Mouse (Mus musculus) kidney, postnatal 0 days (tissue): Measurements from ENCODE around the gene Tbx4. TPM values are rescaled to one million over a fixed set of nuclear protein-coding genes. Genes with fewer than 3 reads are reported as not detected.

Experiments used
- ATAC-seq: fragments of 200-750 bp; cut with Nextera tagmentation; replicated peaks from 2 replicates; pipeline ENCODE4 v1.8.0; 2017; ENCODE audit warnings: low read depth, moderate number of reproducible peaks, moderate TSS enrichment, moderate library complexity; ENCODE audit not compliant: low FRiP score
- DNase-seq: peaks from one replicate; pipeline ENCODE4 v3.0.0-alpha.2; 2016; ENCODE audit warnings: low spot score
- H3K27ac ChIP-seq: fragments of 300-500 bp; sonication (generic); 2 replicates; pipeline ENCODE4 v1.5.1; 2014; ENCODE audit warnings: mild to moderate bottlenecking
- H3K27me3 ChIP-seq: fragments of 300-500 bp; sonication (generic); 2 replicates; pipeline ENCODE4 v1.6.1; 2014; ENCODE audit warnings: low read length, mixed read lengths; ENCODE audit not compliant: insufficient read depth
- H3K36me3 ChIP-seq: fragments of 300-500 bp; sonication (generic); 2 replicates; pipeline ENCODE4 v1.6.1; 2014; ENCODE audit warnings: low read length, mixed read lengths; ENCODE audit not compliant: insufficient read depth
- H3K4me1 ChIP-seq: fragments of 300-500 bp; sonication (generic); replicated peaks from 2 replicates; pipeline ENCODE4 v1.6.1; 2014; ENCODE audit warnings: antibody characterized with exemption, low read length, mixed read lengths; ENCODE audit not compliant: insufficient read depth
- H3K4me2 ChIP-seq: fragments of 300-500 bp; sonication (generic); 2 replicates; pipeline ENCODE4 v1.6.1; 2014; ENCODE audit warnings: mild to moderate bottlenecking, low read length, moderate library complexity, mixed read lengths
- H3K4me3 ChIP-seq: fragments of 300-500 bp; sonication (generic); replicated peaks from 2 replicates; pipeline ENCODE4 v1.5.1; 2014; ENCODE audit warnings: low read depth, low read length
- H3K9ac ChIP-seq: fragments of 300-500 bp; sonication (generic); 2 replicates; pipeline ENCODE4 v1.6.1; 2014; ENCODE audit warnings: low read depth, low read length
- H3K9me3 ChIP-seq: fragments of 300-500 bp; sonication (generic); replicated peaks from 2 replicates; pipeline ENCODE4 v1.6.1; 2016; ENCODE audit warnings: low read length, inconsistent platforms, mixed read lengths
- CTCF ChIP-seq: IDR thresholded peaks from 2 replicates; pipeline ENCODE4 v1.5.1; 2016; ENCODE audit warnings: antibody characterized with exemption, low read depth, mild to moderate bottlenecking, moderate library complexity
- WGBS: fragments of 180-500 bp; shearing (Covaris S2); extraction: QIAGEN DNeasy Blood & Tissue Kit; methylation state at CpG from one replicate; pipeline ENCODE4 v1.1.7; 2014; 5-methylcytosine and 5-hydroxymethylcytosine counted together
- polyA plus RNA-seq: library from polyadenylated mRNA; unstranded; fragments of >200 nt; fragmentation: Nextera tagmentation; extraction: Ambion mirVana; gene quantifications from 2 replicates; pipeline ENCODE4 v1.2.1, GENCODE M21; 2015

The Tbx4 gene
- 0.07 and 0.09 TPM in 2 replicates for polyA plus RNA-seq

GRCm38 (mm10) chr11:85885665-85886428 is at the start of gene Tbx4:
Tbx4 (plus strand) TSS chr11:85886422.
- H3K4me2 ChIP-seq = no peak within 1 kb of the TSS
- 36% methylated on average over 25 of the region's 28 CpGs for WGBS

GRCm38 (mm10) chr11:85836523-85837290 is 49.5 kb upstream of the Tbx4 start:
- Histone ChIP-seq H3K4me1 (peaks cover 4% of the 10 kb centered on the region; the same call in 1 of the 2 replicates), H3K9ac (peak overlapping the region; percentile 85), H3K27me3 (no peaks in the 10 kb centered on the region), H3K4me3 (peak overlapping the region; percentile 65), H3K4me2 (peak overlapping the region; percentile 72), H3K36me3 (peaks cover 31% of the 10 kb centered on the region; the same call in 1 of the 2 replicates), H3K9me3 (no peaks in the 10 kb centered on the region), H3K27ac (peak overlapping the region; percentile 96)
- DNase-seq (no peak), ATAC-seq (no peak)
- 10% methylated on average over 32 of the region's 32 CpGs for WGBS
- TF ChIP-seq CTCF = no peak

More at GRCm38 (mm10) chr11:85885665-85886428, at the start of gene Tbx4:
- no peak for ATAC-seq
- H3K4me3 ChIP-seq = no peak within 1 kb of the TSS
- H3K27ac ChIP-seq = no peak within 1 kb of the TSS
- H3K4me1 ChIP-seq = 0 out of 2 replicates have a peak, but pooled peaks cover 4% of the 10 kb centered on the region
- H3K9me3 ChIP-seq = no peaks in the 10 kb centered on the region
- H3K9ac ChIP-seq = no peak within 1 kb of the TSS
- TF ChIP-seq CTCF = no peak
- H3K27me3 ChIP-seq = peaks cover 54% of the 10 kb centered on the region
- H3K36me3 ChIP-seq = no peaks in the 10 kb centered on the region
- DNase-seq = no peak

GRCm38 (mm10) chr11:85837291-85837647 is 49.0 kb upstream of the Tbx4 start:
- H3K4me1 ChIP-seq = peaks cover 4% of the 10 kb centered on the region; the same call in 1 of the 2 replicates
- peak overlapping the region; percentile 72 for H3K4me2 ChIP-seq
- H3K9ac ChIP-seq = peak overlapping the region; percentile 85
- peaks cover 31% of the 10 kb centered on the region; the same call in 1 of the 2 replicates for H3K36me3 ChIP-seq
- no peak for DNase-seq
- H3K27ac ChIP-seq = peak overlapping the region; percentile 96
- no peak for TF ChIP-seq CTCF
- ATAC-seq = no peak
- peak overlapping the region; percentile 65 for H3K4me3 ChIP-seq
- H3K9me3 ChIP-seq = no peaks in the 10 kb centered on the region
- H3K27me3 ChIP-seq = no peaks in the 10 kb centered on the region
- 9% methylated on average over 18 of the region's 18 CpGs for WGBS

DNA sequence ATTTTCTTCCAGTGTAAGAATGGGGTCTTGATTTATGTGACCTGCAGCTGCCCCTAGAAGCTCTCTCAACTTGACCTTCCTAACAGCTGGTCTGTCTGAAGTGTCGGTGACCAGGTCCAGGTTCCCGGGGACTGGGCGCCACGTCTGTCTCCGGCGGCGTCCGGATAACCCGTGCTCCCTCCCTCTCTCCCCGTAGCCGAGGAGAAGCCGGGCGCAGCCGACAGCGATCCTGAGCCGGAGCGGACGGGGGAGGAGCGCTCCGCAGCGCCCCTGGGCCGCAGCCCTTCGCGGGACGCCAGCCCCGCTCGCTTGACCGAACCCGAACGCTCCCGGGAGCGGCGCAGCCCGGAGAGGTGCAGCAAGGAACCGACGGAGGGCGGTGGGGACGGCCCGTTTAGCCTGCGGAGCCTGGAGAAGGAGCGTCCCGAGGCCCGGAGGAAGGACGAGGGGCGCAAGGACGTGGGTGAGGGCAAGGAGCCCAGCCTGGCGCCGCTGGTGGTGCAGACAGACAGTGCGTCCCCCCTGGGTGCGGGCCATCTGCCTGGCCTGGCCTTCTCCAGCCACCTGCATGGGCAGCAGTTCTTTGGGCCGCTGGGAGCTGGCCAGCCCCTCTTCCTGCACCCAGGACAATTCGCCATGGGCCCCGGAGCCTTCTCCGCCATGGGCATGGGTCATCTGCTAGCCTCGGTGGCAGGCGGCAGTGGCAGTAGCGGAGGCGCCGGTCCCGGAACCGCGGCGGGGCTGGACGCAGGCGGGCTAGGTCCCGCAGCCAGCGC is 48.4 kb upstream of the Tbx4 start:
- peak overlapping the region; percentile 65 for H3K4me3 ChIP-seq
- H3K27me3 ChIP-seq = no peaks in the 10 kb centered on the region
- peak; percentile 49 for DNase-seq
- ATAC-seq = no peak
- H3K4me2 ChIP-seq = peak overlapping the region; percentile 72
- H3K9me3 ChIP-seq = no peaks in the 10 kb centered on the region
- peaks cover 4% of the 10 kb centered on the region; the same call in 1 of the 2 replicates for H3K4me1 ChIP-seq
- H3K36me3 ChIP-seq = peaks cover 31% of the 10 kb centered on the region; the same call in 1 of the 2 replicates
- no peak for TF ChIP-seq CTCF
- peak overlapping the region; percentile 85 for H3K9ac ChIP-seq
- peak overlapping the region; percentile 96 for H3K27ac ChIP-seq
- WGBS = 5% methylated on average over 67 of the region's 67 CpGs

GRCm38 (mm10) chr11:85838424-85839257 is 47.6 kb upstream of the Tbx4 start:
- ATAC-seq (no peak), DNase-seq (peak; percentile 45)
- peak overlapping the region; percentile 85 for H3K9ac ChIP-seq
- H3K4me1 ChIP-seq = peaks cover 10% of the 10 kb centered on the region; the same call in 1 of the 2 replicates
- 21% methylated on average over 20 of the region's 20 CpGs for WGBS
- H3K27me3 ChIP-seq = no peaks in the 10 kb centered on the region
- peak overlapping the region; percentile 96 for H3K27ac ChIP-seq
- H3K4me3 ChIP-seq = peak overlapping the region; percentile 65
- H3K36me3 ChIP-seq = peaks cover 31% of the 10 kb centered on the region; the same call in 1 of the 2 replicates
- no peaks in the 10 kb centered on the region for H3K9me3 ChIP-seq
- peak overlapping the region; percentile 72 for H3K4me2 ChIP-seq
- no peak for TF ChIP-seq CTCF
